Mouse (Mus musculus) heart, embryonic 12.5 days (tissue): ENCODE results near the gene Pdlim1. TPM values are rescaled to one million over a fixed set of nuclear protein-coding genes. Genes with fewer than 3 reads are reported as not detected.
"Not testable (repeated sequence)": the region's sequence is repeated elsewhere in the genome, so short reads cannot be mapped to it uniquely, and the experiment has no call there.

Source experiments
- ATAC-seq: fragments of 200-750 bp; cut with Nextera tagmentation; 2 replicates; pipeline ENCODE4 v1.8.0; 2017; ENCODE audit warnings: moderate TSS enrichment, moderate library complexity; ENCODE audit not compliant: insufficient number of reproducible peaks, low FRiP score
- H3K27ac ChIP-seq: fragments of 300-500 bp; sonication (generic); 2 replicates; pipeline ENCODE4 v1.5.1; 2016; ENCODE audit warnings: mild to moderate bottlenecking, moderate library complexity; ENCODE audit not compliant: poor library complexity, severe bottlenecking
- H3K27me3 ChIP-seq: fragments of 300-500 bp; sonication (generic); replicated peaks from 2 replicates; pipeline ENCODE4 v1.6.1; 2016; ENCODE audit warnings: mild to moderate bottlenecking, moderate library complexity
- H3K36me3 ChIP-seq: fragments of 300-500 bp; sonication (generic); 2 replicates; pipeline ENCODE4 v1.6.1; 2016; ENCODE audit warnings: mild to moderate bottlenecking, moderate library complexity
- H3K4me1 ChIP-seq: fragments of 300-500 bp; sonication (generic); replicated peaks from 2 replicates; pipeline ENCODE4 v1.6.1; 2016; ENCODE audit warnings: mild to moderate bottlenecking
- H3K4me2 ChIP-seq: fragments of 300-500 bp; sonication (generic); 2 replicates; pipeline ENCODE4 v1.6.1; 2016; ENCODE audit warnings: mild to moderate bottlenecking, moderate library complexity
- H3K4me3 ChIP-seq: fragments of 300-500 bp; sonication (generic); 2 replicates; pipeline ENCODE4 v1.5.1; 2016; ENCODE audit warnings: mild to moderate bottlenecking
- H3K9ac ChIP-seq: fragments of 300-500 bp; sonication (generic); 2 replicates; pipeline ENCODE4 v1.6.1; 2016; ENCODE audit warnings: mild to moderate bottlenecking, moderate library complexity
- H3K9me3 ChIP-seq: fragments of 300-500 bp; sonication (generic); replicated peaks from 2 replicates; pipeline ENCODE4 v1.6.1; 2016; ENCODE audit warnings: mild to moderate bottlenecking, moderate library complexity
- WGBS: fragments of 180-500 bp; shearing (Covaris S2); methylation state at CpG from one replicate; pipeline ENCODE4 v1.1.7; 2016; 5-methylcytosine and 5-hydroxymethylcytosine counted together
- polyA plus RNA-seq: library from polyadenylated mRNA; unstranded; fragments of >200 nt; fragmentation: Nextera tagmentation; extraction: Ambion mirVana; gene quantifications from 2 replicates; pipeline ENCODE4 v1.2.1, GENCODE M21; 2016

The Pdlim1 gene
- polyA plus RNA-seq, 1 experiment from 2014 or later: 311 TPM

DNA sequence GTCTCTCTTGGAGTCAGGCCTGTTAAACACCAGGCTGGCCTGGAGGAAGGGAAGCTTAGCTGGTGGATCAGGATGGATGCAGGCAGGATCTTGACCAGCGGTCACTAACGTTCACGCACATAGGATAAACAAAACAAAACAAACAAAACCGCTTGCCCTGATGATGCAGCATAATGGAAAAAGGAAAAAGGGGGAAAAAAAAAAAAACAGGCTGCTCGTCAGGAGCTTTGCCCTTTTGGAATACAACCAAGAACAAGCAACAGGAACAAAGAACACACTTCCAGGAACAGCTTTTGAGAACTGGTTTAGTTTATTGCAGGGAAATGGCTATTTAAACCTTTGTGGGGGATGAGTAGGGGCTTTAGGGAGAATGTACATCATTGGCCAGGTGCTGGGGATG is 50.8 kb downstream of the Pdlim1 start:
- Histone ChIP-seq H3K9me3 (no peaks in the 10 kb centered on the region), H3K27me3 (no peaks in the 10 kb centered on the region), H3K36me3 (peaks cover 41% of the 10 kb centered on the region), H3K4me3 (no peak overlapping the region), H3K4me1 (no peaks in the 10 kb centered on the region), H3K4me2 (no peak overlapping the region), H3K27ac (no peak overlapping the region), H3K9ac (no peak overlapping the region)
- 75% methylated on average over 5 of the region's 5 CpGs for WGBS
- no peak for ATAC-seq

DNA sequence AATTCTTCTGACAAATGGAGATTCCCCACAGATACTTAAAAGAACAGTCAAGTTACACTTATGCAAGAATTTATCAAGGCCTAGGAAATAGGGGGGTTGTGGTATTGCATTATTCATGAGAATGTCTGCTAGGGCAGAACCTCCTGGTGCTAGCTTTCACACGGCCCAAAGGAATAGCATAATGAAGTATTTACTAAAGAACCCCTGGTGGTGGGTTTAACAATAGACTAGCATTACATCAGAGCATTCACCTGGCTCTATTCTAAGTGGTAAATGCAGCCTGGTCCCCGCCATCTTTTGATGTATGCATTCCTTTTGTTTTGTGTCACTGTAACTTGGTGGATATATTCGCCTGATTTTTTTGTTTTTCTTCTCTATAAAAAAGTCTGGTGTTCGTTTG is 68.7 kb downstream of the Pdlim1 start:
- H3K9ac ChIP-seq, H3K4me3 ChIP-seq, H3K36me3 ChIP-seq, ATAC-seq, H3K27me3 ChIP-seq, H3K27ac ChIP-seq, H3K9me3 ChIP-seq, H3K4me1 ChIP-seq, H3K4me2 ChIP-seq: not testable (repeated sequence)
- WGBS: 69% methylated on average over 4 of the region's 4 CpGs

- 83% methylated on average over 10 of the region's 10 CpGs for WGBS
- no peak overlapping the region for H3K4me3 ChIP-seq
- no peaks in the 10 kb centered on the region for H3K4me1 ChIP-seq
- H3K9me3 ChIP-seq: no peaks in the 10 kb centered on the region
- H3K27ac ChIP-seq: no peak overlapping the region
- no peaks in the 10 kb centered on the region for H3K36me3 ChIP-seq
- H3K4me2 ChIP-seq: no peak overlapping the region
- H3K9ac ChIP-seq: no peak overlapping the region
- no peak for ATAC-seq
- H3K27me3 ChIP-seq: no peaks in the 10 kb centered on the region
Measured at GRCm38 (mm10) chr19:40190596-40190995, 81.0 kb downstream of the Pdlim1 start.

DNA sequence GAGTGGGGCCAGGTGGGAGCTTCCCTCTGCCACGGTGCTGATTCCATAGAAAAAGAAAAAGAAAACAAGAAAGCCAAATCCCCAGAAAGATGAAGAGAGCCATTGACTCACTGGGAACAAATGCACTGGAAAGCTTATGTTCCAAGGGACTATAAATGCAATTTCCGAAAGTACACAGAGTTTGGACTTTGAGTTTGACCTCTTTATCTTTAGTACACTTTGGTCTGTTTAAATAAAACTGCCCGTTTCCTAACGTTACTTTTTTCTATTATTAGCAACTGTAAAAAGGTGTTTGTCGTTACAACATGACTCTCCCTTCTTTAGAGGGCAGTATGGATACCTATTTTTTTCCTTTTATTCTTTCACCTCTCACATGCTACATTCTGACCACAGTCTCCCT is 84.5 kb downstream of the Pdlim1 start, which contains the start of gene Cyp2c70:
Gene Cyp2c70 (minus strand): TSS at position 174 of the 400 bp plus-strand sequence.
- no peaks in the 10 kb centered on the region for H3K4me1 ChIP-seq
- H3K36me3 ChIP-seq: no peaks in the 10 kb centered on the region
- H3K4me2 ChIP-seq: no peak within 1 kb of the TSS
- no peak within 1 kb of the TSS for H3K4me3 ChIP-seq
- no peaks in the 10 kb centered on the region for H3K27me3 ChIP-seq
- no peak within 1 kb of the TSS for H3K27ac ChIP-seq
- H3K9ac ChIP-seq: no peak within 1 kb of the TSS
- no peak for ATAC-seq
- 53% methylated on average over 5 of the region's 5 CpGs for WGBS
- no peaks in the 10 kb centered on the region for H3K9me3 ChIP-seq

GRCm38 (mm10) chr19:40183600-40183999 is 88.0 kb downstream of the Pdlim1 start:
- no peaks in the 10 kb centered on the region for H3K36me3 ChIP-seq
- H3K4me3 ChIP-seq: no peak overlapping the region
- no peak overlapping the region for H3K27ac ChIP-seq
- WGBS: 89% methylated on average over 5 of the region's 5 CpGs
- no peaks in the 10 kb centered on the region for H3K4me1 ChIP-seq
- no peaks in the 10 kb centered on the region for H3K27me3 ChIP-seq
- ATAC-seq: no peak
- no peak overlapping the region for H3K4me2 ChIP-seq
- H3K9ac ChIP-seq: no peak overlapping the region
- H3K9me3 ChIP-seq: no peaks in the 10 kb centered on the region

- ATAC-seq: no peak
Measured at GRCm38 (mm10) chr19:40178311-40178710, 93.3 kb downstream of the Pdlim1 start.

More at GRCm38 (mm10) chr19:40178311-40178710, 93.3 kb downstream of the Pdlim1 start:
- no peak overlapping the region for H3K9ac ChIP-seq
- no peak overlapping the region for H3K4me2 ChIP-seq
- H3K9me3 ChIP-seq: no peaks in the 10 kb centered on the region
- H3K36me3 ChIP-seq: no peaks in the 10 kb centered on the region
- no peak overlapping the region for H3K27ac ChIP-seq
- 65% methylated on average over 4 of the region's 4 CpGs for WGBS
- H3K4me3 ChIP-seq: no peak overlapping the region
- 0 out of 2 replicates have a peak, but pooled peaks cover 2% of the 10 kb centered on the region for H3K4me1 ChIP-seq
- no peaks in the 10 kb centered on the region for H3K27me3 ChIP-seq

Other genes with a start within 250 kb of the Pdlim1 start
- not detected in 2 replicates for gene Cyp2c54, start 198.0 kb downstream of the Pdlim1 start, polyA plus RNA-seq
- not detected in 2 replicates for gene Cyp2c50, start 182.2 kb downstream of the Pdlim1 start, polyA plus RNA-seq
- not detected in 2 replicates for gene Cyp2c70, start 84.5 kb downstream of the Pdlim1 start, polyA plus RNA-seq
- gene Sorbs1, start 241.9 kb upstream of the Pdlim1 start, polyA plus RNA-seq: 86.6 and 89.3 TPM in 2 replicates